Mouse (Mus musculus) stomach, postnatal 0 days (tissue): ENCODE data around the gene Ercc8.

Experiments used
- CTCF ChIP-seq: IDR thresholded peaks from 2 replicates; pipeline ENCODE4 v1.5.1; 2016; ENCODE audit warnings: antibody characterized with exemption, low read depth, mild to moderate bottlenecking, moderate library complexity
- EP300 ChIP-seq: optimal IDR thresholded peaks from 2 replicates; pipeline ENCODE3; 2016; ENCODE audit warnings: antibody characterized with exemption

DNA sequence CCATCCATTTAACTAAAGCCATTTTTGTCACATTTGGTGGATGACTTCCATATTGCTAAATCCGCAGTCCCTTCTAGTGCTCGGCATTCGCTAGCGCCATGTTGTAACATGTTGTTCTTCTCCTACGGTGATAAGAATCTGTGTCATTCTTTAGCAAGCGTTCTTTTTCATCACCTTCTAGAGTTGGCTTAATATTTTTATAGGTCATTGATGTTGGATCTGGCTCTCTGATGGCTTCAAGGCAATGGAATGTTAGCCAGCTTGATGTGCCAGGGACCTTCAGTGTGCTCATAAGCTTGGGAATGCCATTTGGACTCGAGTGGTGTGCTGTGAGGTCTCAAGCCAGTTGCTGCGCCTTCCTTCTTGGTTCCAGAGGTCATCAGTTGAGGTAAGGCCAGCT lies 52.4 kb downstream of the Ercc8 start:
- TF ChIP-seq CTCF = no peak
- no peak for TF ChIP-seq EP300
